Mouse (Mus musculus): ENCODE measurements around the gene Nrn1.

Nrn1 gene

DNA sequence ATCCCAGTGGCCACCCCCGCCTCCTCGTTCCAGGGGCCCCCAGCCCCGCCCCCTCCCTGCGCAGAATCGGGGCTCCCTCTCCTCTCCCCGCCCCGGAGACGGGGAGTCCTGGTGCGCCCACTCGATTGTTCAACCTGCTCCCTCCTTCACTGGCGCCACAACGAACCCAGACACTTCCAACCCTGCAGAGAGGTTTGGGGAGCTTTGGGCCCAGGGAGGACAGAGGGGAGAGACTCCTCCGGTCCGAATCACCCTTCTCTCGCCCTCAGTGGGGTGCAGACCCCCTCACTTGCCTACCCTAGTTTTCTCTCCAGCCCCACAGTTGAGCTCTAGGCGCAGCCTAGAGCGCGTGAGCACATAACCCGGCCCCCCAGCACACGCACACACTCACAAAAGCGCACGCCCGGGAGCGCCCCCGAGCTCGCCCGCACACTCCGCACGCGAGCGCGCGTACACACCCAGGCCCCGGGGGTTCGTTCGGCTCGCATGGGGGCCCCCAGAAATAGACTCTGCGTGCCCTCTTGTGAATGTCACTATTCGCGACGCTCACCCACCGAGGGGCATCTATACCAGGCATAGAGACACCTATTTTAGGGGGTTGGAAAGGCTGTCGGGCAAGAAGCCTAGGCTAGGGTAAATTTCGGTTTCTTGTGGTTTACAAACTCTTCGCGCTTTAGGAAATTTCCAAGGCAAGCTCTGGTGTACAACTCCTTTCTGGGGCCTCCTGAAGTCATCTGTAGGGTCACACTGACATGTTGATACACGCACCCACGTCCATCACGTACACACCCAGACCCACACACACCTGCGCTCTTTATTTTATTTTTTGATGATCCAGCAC, at the start of gene Nrn1:
Nrn1 (minus strand) TSS at position 401 of the 841 bp plus-strand sequence.
- DNase-seq (ENCODE audit: low spot score in 2 of 2): no peak

DNA sequence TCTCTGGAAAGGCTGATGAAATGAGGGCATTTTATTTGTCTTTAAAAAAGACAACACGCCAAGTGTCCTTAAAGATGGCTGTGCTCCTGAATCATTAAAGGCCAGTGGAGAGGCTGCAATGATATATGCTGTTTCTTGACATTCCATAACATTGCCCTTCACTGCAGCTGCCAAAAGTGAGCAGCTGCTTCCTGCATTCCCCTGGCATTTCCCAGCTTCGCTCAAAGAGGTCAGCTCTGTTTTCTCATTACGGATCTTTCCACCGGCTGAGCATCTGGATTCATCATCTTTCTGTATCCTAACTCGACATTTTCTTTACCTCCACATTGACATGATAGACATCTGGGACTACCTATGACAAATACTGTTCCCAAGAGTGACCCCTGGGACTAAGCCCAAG, 44.7 kb upstream of the Nrn1 start:
- DNase-seq (ENCODE audit: low spot score in 2 of 2): no peak

DNA sequence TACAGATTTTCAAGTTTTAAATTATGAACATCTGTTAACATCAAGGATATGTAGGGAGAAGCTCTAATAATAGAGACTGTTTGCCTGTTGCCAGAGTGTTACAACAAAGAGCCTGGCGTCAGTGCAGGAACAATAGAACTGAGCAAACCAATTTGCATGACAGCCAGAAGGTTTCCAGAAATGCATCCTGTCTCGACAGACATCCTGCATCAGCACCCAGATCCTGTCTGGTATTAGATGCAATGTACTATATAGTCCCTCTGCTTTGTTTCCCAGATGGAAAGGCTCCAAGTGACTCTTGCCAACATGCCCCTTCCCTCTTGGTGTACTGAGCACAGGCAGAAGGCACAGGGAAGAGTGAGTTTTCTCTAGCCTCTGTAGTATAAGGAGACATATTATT, 31.9 kb upstream of the Nrn1 start:
- DNase-seq (ENCODE audit: low spot score in 2 of 2): no peak

- DNase-seq (ENCODE audit: low spot score in 2 of 2): no peak
These were observed 16.9 kb upstream of the Nrn1 start for GRCm38 (mm10) chr13:36751861-36752260.

DNA sequence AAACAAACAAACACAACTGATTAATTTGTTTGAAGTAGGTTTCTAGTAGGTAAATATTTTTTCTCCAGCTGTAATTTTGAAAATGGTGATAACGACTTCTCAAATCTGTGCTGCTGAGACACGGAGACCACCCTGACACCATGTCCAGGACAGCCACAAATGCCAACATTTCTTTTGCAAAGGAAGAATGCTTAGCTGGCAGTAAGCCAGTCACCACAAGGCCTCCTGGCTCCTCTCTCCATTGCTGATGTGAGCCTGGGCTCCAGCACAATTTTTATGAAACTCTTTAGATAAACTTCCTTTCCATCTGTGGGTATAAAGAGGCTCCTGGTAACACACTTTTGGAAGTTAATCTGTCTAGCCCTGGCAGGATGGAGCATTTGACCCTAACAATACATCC, 15.1 kb upstream of the Nrn1 start:
- no peak for DNase-seq (ENCODE audit: low spot score in 2 of 2)

DNA sequence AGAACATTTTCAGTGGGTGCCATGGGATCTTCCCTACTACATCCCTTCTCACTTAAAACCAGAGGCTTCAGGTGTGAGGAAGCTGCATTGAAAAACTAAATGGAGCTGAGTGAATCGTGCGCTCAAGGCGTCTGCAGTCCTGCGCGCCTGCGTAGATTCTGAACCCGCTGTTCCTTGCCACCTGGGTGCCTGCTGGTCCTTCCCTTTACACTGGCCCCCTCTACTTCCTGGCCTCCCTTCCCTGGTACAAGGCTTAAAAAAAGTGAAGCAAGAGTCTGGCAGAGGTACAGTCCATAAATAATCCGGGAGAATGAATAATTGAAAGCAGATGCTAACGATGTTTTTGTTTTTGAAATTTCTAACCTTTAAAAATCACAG, 1.7 kb upstream of the Nrn1 start:
- DNase-seq (ENCODE audit: low spot score in 2 of 2): no peak

- no peak for DNase-seq (ENCODE audit: low spot score in 2 of 2)
These were observed 1.1 kb upstream of the Nrn1 start for GRCm38 (mm10) chr13:36735901-36736618.

DNA sequence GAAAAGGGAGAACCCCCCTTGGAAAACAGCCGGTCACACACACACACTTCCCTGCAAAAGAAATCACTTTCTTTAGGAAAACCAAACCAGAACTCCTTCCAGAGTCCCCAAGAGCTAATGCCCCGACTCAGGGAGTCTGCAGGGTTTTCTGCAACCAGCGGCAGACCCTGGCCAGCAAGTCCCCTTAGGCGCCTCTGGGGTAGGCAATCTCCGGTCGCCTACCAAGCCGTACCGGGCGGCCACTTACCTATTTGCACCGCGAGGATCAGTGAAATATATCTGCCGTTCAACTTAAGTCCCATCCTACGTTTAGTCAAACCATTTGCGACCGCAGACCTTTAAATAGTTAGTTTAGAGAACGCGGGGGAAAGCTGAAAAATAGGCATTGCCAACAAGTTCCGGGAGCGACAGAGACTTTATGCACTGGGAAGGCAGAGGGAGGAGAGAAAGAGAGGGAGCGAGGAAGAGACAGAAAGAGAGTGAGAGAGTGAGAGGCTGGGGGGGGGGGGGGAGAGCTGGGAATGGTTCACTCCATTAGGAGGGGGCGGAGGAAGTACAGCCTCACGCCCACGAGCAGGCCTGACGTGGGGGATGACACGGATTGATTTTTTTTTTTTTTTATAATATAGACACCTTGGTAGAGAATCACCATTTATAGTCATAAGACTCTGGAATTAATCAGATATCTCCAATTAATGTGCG, 791 bp downstream of the Nrn1 start:
- DNase-seq (ENCODE audit: low spot score in 2 of 2): no peak

- no peak for DNase-seq (ENCODE audit: low spot score in 2 of 2)
These were observed 1.4 kb downstream of the Nrn1 start for GRCm38 (mm10) chr13:36733566-36733965.

- no peak for DNase-seq (ENCODE audit: low spot score in 2 of 2)
These were observed 1.9 kb downstream of the Nrn1 start for GRCm38 (mm10) chr13:36732891-36733490.

DNA sequence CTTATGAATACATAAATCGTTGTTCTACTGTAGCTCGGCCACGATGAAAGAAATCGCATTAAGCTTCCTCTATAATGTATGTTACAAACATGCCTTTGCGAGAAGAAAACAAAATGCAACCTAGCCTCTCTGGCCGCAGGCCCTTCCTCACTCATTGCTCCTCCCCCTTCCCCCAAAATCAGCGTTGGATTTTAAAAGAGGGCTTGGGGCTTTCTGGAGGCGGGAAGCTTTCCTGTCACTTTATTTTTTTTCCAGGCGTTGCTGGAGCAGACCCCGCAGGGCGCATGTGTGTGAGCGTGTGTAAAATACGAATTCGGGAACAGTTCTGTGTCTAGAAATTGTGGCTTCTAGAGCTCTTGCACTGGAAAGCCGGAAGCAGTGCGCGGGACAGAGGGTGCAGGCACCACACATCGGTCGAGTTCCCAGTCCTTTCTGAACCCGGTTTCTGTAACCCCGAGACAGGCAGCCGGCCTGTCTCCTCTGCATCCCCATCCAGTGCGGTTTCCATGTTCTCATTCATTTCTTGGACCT, 2.9 kb downstream of the Nrn1 start:
- no peak for DNase-seq (ENCODE audit: low spot score in 2 of 2)

- no peak for DNase-seq (ENCODE audit: low spot score in 2 of 2)
These were observed 3.7 kb downstream of the Nrn1 start for GRCm38 (mm10) chr13:36731016-36731930.

GRCm38 (mm10) chr13:36730341-36730761, 4.6 kb downstream of the Nrn1 start:
- no peak for DNase-seq (ENCODE audit: low spot score in 2 of 2)

- DNase-seq (ENCODE audit: low spot score in 2 of 2): no peak
These were observed 5.1 kb downstream of the Nrn1 start for GRCm38 (mm10) chr13:36729731-36730340.

DNA sequence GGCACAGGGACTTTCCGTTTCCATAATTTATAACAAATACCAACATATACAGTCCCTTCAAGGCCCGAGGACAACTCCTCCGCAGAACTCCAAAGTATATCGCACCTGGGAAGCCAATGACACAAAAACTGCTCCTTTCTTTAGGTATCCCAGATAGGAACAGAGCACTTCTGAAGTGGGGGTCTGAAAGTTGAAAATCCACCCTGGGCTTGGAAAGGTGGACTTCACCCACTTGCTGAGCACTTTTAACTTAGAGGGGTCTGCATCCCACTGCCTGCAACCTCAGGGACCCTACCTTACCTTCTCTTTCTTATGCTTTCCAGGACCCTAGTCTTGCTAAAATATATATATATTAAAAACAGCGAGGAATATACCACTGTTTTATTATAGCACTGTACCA, 6.4 kb downstream of the Nrn1 start:
- no peak for DNase-seq (ENCODE audit: low spot score in 2 of 2)

- no peak for DNase-seq (ENCODE audit: low spot score in 2 of 2)
These were observed 7.0 kb downstream of the Nrn1 start for GRCm38 (mm10) chr13:36727779-36728470.

- no peak for DNase-seq (ENCODE audit: low spot score in 2 of 2)
These were observed 7.8 kb downstream of the Nrn1 start for GRCm38 (mm10) chr13:36726951-36727778.

GRCm38 (mm10) chr13:36726551-36726950, 8.4 kb downstream of the Nrn1 start:
- DNase-seq (ENCODE audit: low spot score in 2 of 2): no peak

DNA sequence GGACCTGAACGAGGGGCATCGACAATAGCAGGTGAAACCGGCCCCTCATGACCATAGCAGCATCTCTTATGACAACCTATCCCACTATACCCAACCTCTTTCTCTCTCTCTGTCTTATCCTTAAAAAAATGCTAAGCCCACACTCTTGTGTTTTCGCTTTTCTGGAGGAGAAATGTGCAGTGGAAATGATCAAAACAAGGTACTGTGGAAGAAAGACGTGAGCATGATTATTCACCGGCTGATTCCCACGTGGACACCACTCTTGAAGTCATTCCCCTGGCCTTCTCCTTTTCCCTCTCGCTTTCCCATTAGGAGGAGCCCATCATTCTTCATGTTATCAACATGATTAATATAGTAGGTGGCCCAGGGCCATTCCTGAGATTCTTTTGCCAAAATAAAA, 9.1 kb downstream of the Nrn1 start:
- no peak for DNase-seq (ENCODE audit: low spot score in 2 of 2)
